Mouse (Mus musculus) small intestine, adult 2 months (tissue): ENCODE results near the gene S100a10.

Source experiments
- CTCF ChIP-seq: fragments of 200-500 bp; IDR thresholded peaks from 2 replicates; pipeline ENCODE4 v1.5.1; 2012; ENCODE audit warnings: low read depth, mild to moderate bottlenecking, control low read depth, inconsistent platforms, low read length, moderate library complexity, mixed read lengths; ENCODE audit not compliant: insufficient replicate concordance, insufficient read length; ENCODE audit errors: extremely low read depth
- POLR2A ChIP-seq: fragments of 200-500 bp; IDR thresholded peaks from 2 replicates; pipeline ENCODE4 v1.6.1; 2012; ENCODE audit warnings: low read depth, mild to moderate bottlenecking, control low read depth, inconsistent platforms, low read length, moderate library complexity

DNA sequence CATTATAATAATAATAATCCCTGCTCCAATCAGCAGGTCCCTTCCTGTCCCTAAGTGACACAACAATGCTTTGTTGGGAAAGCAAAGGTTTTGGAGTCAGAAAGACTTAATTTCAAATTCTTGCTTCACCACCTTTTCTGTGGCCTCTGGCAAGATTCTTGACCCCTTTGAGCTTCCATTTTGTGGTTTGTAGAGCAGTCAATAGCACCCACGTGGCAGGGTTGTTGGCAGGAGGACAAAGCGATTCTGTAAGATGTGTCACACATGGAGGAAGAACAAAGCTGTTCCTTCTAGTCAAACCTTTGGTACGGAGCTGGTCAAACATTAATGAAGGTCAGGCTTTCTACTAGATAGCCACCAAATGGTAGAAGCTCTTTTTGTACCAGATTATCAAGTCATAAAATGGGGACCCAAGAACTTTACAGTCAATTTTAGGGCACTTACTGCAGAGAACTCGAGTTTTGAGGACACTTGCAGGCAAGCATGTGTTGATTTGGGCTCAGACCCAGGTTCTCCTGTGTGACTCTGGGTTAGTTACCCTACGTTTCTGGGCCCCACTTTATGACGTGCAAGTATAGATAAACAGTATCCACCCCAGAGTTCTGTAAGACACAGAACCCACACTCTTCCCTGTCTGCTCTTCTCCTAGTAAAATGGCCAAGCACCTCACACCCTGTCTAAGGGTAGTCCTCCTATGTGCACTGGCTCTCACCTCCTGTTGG, 24.6 kb downstream of the S100a10 start:
- TF ChIP-seq POLR2A (no peak), CTCF (no peak)
